Mouse (Mus musculus): ENCODE results near the gene Med6.

Gene Med6

DNA sequence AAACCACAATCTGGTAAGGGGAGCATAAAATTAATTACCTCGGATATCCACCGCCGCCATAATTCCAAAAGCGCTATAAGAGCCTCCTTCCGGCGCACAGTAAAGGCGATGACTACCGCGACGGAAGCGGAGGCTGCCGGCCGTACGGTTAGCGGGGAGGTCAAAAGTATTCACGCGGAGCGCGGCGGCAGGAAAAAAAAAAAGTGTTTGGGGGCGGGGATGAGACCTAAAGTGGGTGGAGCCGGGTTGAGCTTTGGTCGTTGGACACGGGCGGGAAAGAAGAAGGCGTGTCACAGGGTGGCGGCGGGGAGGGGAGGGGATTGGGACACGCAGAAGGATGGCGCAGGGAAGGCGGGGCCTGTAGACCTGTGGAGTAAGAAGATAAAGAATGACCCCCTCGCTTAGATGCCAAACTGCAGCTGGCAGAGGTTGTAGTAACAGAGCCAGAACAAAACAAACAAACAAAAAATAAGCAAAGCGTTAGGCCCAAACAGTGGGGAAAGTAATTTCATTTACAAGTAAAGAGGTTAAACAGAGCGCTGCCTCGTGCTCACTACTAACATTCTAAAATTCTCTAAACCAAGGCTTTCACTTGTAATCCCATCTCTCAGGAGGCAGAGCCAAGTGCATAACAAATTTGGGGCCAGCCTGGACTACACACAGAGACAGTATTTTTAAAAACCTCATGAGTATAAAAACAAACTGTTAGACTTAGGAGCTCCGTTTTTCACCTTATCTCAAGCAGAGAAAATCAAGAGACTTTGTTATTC, at the start of gene Med6:
Gene Med6 (minus strand): TSS at position 107 of the 770 bp plus-strand sequence.
- peak; percentile 92 to 96 for DNase-seq

DNA sequence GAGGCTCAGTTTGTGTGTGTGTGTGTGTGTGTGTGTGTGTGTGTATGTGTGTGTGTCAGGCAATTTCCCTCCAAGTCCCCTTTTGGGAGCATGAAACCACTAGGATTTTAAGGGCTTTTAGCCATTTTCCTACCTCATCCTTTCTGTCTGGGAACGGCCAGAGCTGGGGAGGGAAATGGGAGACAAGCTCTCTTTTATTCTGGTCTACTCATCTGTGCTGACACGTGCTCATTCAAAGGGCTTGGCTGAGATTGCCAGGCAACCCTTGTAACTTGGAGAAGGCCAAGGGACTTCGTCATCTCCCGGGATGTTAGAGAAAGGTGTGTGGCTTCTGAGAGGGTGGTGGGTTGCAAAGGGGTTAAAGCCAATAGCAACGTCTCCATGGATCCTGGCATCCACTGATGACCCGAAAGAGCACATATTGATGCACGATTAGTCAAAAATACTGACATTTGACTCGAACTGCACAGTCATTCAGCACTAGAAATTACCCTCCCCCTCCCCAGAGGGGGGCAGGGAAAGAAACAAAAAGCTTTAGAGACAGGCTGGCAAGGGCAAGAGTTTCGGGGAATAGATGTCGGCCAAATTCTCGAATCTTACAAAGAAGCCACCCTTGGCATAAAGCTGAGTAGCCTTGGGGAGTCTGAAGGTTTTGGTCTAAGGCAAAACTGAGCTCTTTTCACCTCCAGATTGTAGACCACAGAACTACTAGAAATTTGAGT, 47.7 kb upstream of the Med6 start:
- DNase-seq = peak in 1 of 2 experiments; percentile 25

DNA sequence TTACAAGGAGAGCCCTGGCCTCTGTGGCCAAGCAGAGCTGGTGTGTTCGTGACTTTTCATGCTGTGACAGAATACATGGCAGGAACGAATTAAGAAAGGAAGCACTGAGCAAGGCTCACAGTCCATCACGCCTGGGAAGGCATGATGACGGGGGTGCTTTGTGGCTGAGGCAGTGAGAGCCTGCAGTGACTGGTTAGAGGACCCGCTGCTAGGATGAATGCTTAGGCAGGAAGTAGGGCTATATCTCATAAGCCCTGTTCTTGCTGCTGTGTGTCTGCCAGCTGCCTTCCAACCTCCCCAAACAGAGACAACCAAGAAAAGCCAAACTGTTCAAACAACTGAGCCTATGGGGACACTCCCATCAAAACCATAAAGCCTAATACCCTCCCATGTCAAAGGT, 45.8 kb upstream of the Med6 start:
- DNase-seq = no peak

GRCm38 (mm10) chr12:81633246-81633645, 38.4 kb upstream of the Med6 start:
- no peak for DNase-seq

- DNase-seq = peak; percentile 77 to 79
Observed at GRCm38 (mm10) chr12:81631661-81632401, 37.0 kb upstream of the Med6 start.

GRCm38 (mm10) chr12:81630915-81631660, 36.3 kb upstream of the Med6 start, which contains the start of gene Ttc9:
Gene Ttc9 (plus strand): TSS chr12:81631249.
- peak; percentile 87 to 89 for DNase-seq

DNA sequence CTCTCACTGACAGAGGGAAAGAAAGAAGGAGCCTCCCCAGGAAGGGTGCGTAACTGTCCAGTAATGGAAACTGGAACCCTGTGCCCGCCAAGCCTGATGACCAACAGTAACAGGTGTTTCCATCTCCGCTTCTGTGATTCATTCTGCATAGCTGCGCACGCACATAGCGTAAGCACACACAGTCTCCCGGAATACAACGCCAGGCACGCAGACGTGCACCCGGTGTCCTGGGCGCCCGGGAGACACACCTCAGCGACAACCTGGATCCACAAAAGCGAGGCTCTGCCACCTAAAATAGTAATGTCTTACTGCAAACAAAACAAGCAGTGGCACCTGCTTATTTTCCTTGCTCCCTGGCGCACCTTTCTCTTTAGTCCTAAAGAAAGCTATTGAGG, 35.7 kb upstream of the Med6 start:
- peak; percentile 85 to 89 for DNase-seq

DNA sequence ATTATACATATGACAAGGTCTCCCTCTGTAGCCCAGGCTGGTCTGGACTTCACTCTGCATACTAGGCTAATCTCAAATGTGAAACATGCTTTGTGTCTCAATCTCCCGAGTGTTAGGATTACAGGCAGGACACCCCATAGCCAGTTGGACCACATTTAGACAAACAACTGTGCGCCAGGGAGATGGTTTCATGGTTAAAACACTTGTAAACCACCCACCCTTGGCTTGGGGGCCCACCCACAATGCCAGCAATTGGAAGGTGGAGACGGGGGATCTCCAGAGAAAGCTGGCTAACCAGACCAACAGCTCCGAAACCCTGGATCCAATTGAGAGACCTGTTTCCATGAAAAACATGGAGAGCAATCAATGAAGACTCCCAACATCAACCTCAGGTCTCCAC, 33.3 kb upstream of the Med6 start:
- DNase-seq = no peak

DNA sequence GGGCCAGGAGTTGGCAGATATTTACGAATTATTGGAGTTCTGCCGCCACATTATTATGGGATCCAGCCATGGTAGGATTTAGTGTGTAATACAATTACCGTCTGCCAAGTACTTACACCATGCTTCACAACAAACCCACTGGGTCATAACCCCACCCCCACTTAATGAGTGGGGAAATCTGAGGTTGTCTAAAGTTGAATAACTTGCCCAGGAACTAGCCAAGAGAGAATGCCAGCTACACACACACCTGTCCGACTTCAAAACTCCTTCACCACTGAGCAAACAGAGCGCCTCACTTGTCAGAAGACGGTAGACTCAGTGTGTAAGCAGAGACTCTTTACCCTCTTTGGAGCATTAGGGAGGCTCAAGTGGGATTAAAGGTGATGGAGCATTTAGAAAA, 32.6 kb upstream of the Med6 start:
- no peak for DNase-seq

DNA sequence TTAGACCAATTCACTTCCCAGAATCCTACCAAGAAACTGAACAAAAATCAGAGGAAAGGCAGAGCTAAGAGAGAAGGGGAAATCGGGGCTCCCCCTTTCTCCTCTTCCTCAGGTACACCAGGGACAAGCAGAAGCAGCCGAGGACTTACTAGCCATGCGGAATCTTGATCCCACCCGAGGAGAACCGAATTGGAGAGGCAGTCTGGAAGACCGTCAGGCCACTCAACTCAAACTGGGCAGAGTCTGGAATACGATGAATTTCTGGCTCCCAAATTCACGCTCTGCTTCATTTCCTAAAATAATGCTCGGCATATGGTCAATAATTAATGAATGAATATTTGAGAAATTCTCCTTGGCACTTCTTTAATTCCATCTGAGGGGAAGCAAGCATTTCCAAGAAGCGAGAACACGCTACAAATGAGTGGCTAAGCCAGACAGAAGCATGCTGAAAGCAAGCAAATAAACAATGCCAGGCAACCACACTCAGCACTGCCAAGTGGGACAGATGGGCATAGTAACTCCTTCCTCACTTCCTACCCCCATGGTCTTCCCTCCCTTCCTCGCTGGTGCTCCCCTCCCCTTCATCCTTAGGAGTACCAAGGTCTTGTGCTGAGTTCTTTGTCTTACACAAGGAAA, 31.5 kb upstream of the Med6 start:
- peak; percentile 72 to 81 for DNase-seq

GRCm38 (mm10) chr12:81623377-81623776, 28.6 kb upstream of the Med6 start:
- no peak for DNase-seq

DNA sequence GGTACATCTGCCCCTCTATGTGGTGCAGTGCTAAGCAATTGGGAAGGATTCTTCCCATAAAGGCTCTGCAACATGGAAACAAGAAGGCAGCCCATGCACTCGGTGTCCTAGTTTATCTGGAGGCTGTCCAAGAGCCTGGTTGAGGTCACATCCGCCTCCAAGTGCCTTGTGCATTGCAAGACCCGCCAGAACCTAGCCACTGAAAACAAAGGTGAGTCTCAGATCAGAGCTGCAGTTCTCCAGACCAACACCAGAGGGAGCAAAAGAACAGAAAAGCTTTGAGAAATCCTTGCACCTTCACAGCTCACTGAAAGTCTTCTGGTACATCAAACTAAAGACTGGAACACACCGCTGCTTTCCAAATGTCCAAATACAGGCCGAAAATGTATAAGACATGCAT, 24.5 kb upstream of the Med6 start:
- peak; percentile 88 to 91 for DNase-seq

GRCm38 (mm10) chr12:81616980-81617379, 22.2 kb upstream of the Med6 start:
- DNase-seq = no peak

- DNase-seq = no peak
Observed at GRCm38 (mm10) chr12:81615807-81616206, 21.0 kb upstream of the Med6 start.

DNA sequence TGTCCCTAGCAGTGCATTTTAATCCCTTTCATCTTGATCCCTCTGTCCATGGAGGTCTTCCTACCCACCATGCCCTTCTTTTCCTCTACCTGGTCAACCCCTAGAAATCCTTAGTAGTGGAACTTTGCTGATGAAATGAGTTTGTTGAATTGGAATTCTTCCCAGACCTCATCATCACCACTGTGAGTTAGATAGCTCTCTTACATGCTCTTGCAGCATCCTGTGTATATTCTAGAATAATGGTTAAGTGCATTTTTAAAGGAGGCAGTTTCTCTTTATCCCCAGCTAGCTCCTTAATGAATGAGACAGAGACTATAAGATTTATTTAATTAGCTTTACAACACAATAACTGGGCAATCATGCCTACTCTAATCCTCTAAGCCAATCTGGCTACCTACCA, 14.6 kb upstream of the Med6 start:
- DNase-seq = no peak

GRCm38 (mm10) chr12:81604995-81605784, 10.4 kb upstream of the Med6 start:
- DNase-seq = no peak

GRCm38 (mm10) chr12:81596547-81597262, 1.9 kb upstream of the Med6 start:
- no peak for DNase-seq

DNA sequence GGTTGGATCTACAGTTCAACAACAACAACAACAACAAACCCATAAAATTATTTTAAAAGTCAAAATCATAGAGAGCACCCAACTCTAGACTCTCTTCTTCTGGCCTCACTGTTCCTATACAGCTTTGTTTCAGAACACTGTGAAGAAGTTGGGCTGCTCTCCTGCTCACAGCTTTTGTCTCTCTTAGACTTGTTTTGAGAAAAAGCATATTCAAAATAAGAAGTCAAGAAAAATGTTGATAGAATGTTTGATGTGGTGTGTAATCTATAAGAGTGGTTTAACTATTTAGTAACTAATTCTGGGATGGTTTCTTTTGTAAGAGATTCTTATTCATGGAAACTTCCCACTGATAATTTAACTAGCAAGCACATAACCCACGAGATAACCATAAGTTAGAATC, 26.4 kb downstream of the Med6 start, which contains the start of gene Adam21:
Gene Adam21 (minus strand): TSS at position 101 of the 400 bp plus-strand sequence.
- DNase-seq = no peak

GRCm38 (mm10) chr12:81567931-81568330, 26.9 kb downstream of the Med6 start:
- no peak for DNase-seq

DNA sequence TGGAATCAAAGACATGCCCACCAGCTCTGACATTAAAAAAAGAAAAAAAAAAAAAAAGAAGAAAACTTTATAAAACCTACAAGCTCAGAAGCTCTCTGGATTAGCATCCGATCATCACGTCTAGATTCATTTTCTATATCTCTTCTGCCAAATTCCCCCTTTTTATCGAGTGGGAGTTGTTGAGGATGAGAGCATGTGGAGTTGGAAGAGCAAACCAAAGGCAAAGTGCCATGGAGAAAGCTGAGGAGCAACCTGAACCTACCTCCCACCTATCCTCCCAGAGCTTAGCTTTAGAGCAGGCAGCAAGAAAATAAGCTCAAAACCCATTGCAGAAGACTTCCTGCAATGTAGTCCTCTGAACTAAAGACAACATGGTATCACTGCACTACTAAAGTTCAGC, 30.6 kb downstream of the Med6 start:
- no peak for DNase-seq

DNA sequence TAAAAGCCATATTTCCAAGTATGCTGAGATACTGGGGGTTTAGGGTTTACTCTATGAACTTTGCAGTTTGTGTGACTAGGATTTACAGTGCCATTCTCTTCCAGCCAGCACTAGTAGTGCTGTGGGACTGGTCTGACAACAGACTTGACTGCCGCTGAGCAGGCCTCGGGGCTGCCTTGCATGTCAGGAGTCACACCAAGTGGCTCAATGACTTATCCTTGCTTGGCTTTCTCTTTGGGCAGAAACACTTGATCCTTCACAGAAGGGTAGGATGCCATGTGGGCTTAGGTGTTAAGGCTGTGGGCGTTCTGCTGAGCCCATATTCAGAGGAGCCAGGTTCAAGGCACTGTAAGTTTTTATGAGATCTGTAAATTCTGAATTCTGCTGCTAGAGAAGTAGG, 45.5 kb downstream of the Med6 start:
- DNase-seq = no peak
